Mouse (Mus musculus): ENCODE measurements around the gene Kif1bp. TPM values are rescaled to one million over a fixed set of nuclear protein-coding genes. Genes with fewer than 3 reads are reported as not detected.
A peak's percentile ranks its signal among the peaks of the same experiment; 100 is the strongest.
"Not testable (repeated sequence)": the region's sequence is repeated elsewhere in the genome, so short reads cannot be mapped to it uniquely, and the experiment has no call there.

Kif1bp gene
- polyA plus RNA-seq, 1 experiment from 2014 or later = 77.9 TPM

GRCm38 (mm10) chr10:62505224-62505983 lies 72.9 kb downstream of the Kif1bp start:
- Histone ChIP-seq H3K4me2 (no peak overlapping the region), H3K9ac (no peak overlapping the region), H3K9me3 (no peaks in the 10 kb centered on the region), H3K4me3 (no peak overlapping the region), H3K4me1 (replicated peaks) (peaks cover 6% of the 10 kb centered on the region), H3K27me3 (0 out of 2 replicates have a peak, but pooled peaks cover 8% of the 10 kb centered on the region), H3K36me3 (no peaks in the 10 kb centered on the region), H3K27ac (replicated peaks) (no peak overlapping the region)
- no peak for ATAC-seq (ENCODE audit: low FRiP score, low read depth)
- WGBS = 77% methylated on average over 9 of the region's 9 CpGs

- no peak overlapping the region for H3K27ac ChIP-seq (replicated peaks)
- H3K4me3 ChIP-seq = no peak overlapping the region
- peaks cover 9% of the 10 kb centered on the region for H3K4me1 ChIP-seq (replicated peaks)
- H3K27me3 ChIP-seq = 0 out of 2 replicates have a peak, but pooled peaks cover 7% of the 10 kb centered on the region
- WGBS = 77% methylated on average over 12 of the region's 12 CpGs
- no peaks in the 10 kb centered on the region for H3K36me3 ChIP-seq
- no peak overlapping the region for H3K9ac ChIP-seq
- H3K9me3 ChIP-seq = no peaks in the 10 kb centered on the region
- no peak for ATAC-seq (ENCODE audit: low FRiP score, low read depth)
- no peak overlapping the region for H3K4me2 ChIP-seq
Measured at GRCm38 (mm10) chr10:62503836-62504628, 74.2 kb downstream of the Kif1bp start.

- Histone ChIP-seq H3K4me3 (no peak overlapping the region), H3K9ac (no peak overlapping the region), H3K4me1 (replicated peaks) (peaks cover 4% of the 10 kb centered on the region), H3K27me3 (0 out of 2 replicates have a peak, but pooled peaks cover 3% of the 10 kb centered on the region), H3K4me2 (no peak overlapping the region), H3K27ac (replicated peaks) (no peak overlapping the region), H3K9me3 (no peaks in the 10 kb centered on the region), H3K36me3 (no peaks in the 10 kb centered on the region)
- WGBS = 90% methylated on average over 4 of the region's 4 CpGs
- no peak for ATAC-seq (ENCODE audit: low FRiP score, low read depth)
Measured at GRCm38 (mm10) chr10:62503353-62503752, 74.9 kb downstream of the Kif1bp start.

DNA sequence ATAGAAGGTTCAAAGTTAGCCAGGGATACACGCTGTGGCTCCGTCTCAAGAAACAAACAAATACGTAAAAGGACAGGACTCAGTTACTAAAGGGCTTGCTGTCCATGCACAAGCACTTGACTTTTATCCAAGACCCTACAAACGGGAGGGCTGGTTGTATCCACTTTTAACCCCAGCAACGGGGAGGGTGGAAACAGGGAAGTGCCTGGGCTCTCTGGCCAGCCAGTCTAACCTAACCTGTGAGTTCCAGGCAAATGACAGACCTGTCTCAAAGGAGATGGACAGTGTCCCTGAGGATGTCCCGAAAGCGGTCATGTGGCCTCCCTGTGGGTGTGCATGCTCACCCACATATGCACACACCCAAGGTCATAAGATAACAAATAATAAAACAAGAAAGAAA lies 76.3 kb downstream of the Kif1bp start:
- WGBS = 84% methylated on average over 7 of the region's 7 CpGs
- Histone ChIP-seq H3K27ac (replicated peaks) (no peak overlapping the region), H3K36me3 (no peaks in the 10 kb centered on the region), H3K4me1 (replicated peaks) (0 out of 2 replicates have a peak, but pooled peaks cover 2% of the 10 kb centered on the region), H3K27me3 (no peaks in the 10 kb centered on the region), H3K9ac (no peak overlapping the region), H3K4me2 (no peak overlapping the region), H3K9me3 (no peaks in the 10 kb centered on the region), H3K4me3 (no peak overlapping the region)
- ATAC-seq (ENCODE audit: low FRiP score, low read depth) = no peak

DNA sequence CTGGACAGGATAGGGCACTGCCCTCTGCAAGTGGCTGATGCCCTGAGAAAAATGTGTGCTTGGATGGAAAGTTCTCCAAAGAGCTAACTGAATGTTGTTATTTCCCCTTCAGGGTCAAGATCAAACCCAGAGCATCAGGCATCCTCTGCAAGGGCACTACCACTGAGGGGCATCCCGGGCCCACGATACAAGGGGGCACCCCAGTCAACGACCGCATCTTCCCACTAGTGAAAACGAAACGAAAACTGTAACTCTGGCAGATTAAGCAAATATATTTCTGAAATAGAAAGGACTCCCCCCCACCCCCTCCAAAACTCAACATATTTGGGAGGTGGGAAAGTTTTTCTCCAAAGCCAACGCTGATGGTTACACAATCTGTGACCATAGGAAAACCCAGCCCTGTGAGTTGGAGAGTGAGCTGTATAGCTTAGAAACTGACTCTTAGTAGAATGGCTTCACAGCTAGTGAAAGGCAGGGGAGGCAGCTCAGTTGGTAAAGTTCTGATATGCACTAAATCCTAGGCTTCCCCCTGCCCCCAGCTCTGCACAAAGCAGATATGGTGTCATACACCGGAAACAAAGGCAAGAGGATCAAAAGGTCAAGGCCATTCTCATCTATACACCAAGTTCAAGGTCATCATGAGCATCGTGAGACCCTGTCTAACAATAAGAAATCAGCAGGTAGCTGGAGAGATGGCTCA lies 77.2 kb downstream of the Kif1bp start:
- Histone ChIP-seq H3K36me3 (no peaks in the 10 kb centered on the region), H3K9ac (no peak overlapping the region), H3K4me3 (no peak overlapping the region), H3K9me3 (no peaks in the 10 kb centered on the region), H3K4me2 (no peak overlapping the region), H3K27me3 (no peaks in the 10 kb centered on the region), H3K4me1 (replicated peaks) (0 out of 2 replicates have a peak, but pooled peaks cover 2% of the 10 kb centered on the region), H3K27ac (replicated peaks) (no peak overlapping the region)
- 86% methylated on average over 9 of the region's 9 CpGs for WGBS
- ATAC-seq (ENCODE audit: low FRiP score, low read depth) = no peak

- H3K4me3 ChIP-seq = peak overlapping the region; percentile 19; the same call in 1 of the 2 replicates
- H3K36me3 ChIP-seq = no peaks in the 10 kb centered on the region
- no peak overlapping the region for H3K9ac ChIP-seq
- peak; percentile 69 for ATAC-seq (ENCODE audit: low FRiP score, low read depth)
- 0 out of 2 replicates have a peak, but pooled peaks cover 2% of the 10 kb centered on the region for H3K4me1 ChIP-seq (replicated peaks)
- no peaks in the 10 kb centered on the region for H3K9me3 ChIP-seq
- no peaks in the 10 kb centered on the region for H3K27me3 ChIP-seq
- peak overlapping the region; percentile 47 for H3K4me2 ChIP-seq
- WGBS = 25% methylated on average over 15 of the region's 15 CpGs
- H3K27ac ChIP-seq (replicated peaks) = no peak overlapping the region
Measured at GRCm38 (mm10) chr10:62500088-62500915, 78.0 kb downstream of the Kif1bp start.

DNA sequence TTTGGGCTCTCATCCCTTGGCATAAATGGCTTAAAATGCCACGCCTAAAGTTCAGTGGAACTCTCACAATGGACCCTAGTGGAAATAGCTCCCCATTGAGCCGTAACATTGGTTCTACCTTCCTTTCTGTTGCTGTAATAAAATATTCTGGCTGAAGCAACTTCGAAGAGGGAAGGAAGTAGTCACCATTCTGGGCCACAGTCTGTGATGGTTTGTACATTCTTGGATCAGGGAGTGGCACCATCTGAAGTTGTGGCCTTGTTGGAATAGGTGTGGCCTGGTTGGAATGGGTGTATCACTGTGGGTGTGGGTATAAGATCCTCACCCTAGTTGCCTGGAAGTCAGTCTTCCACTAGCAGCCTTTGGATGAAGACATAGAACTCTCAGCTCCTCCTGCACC lies 86.6 kb downstream of the Kif1bp start:
- ATAC-seq (ENCODE audit: low FRiP score, low read depth); H3K4me2 ChIP-seq; H3K27ac ChIP-seq (replicated peaks); H3K4me1 ChIP-seq (replicated peaks); H3K27me3 ChIP-seq; H3K9ac ChIP-seq; H3K9me3 ChIP-seq; H3K4me3 ChIP-seq; H3K36me3 ChIP-seq: not testable (repeated sequence)
- WGBS = 85% methylated on average over 3 of the region's 3 CpGs

Other genes starting within 250 kb of the Kif1bp start
- gene Hk1, start 198.5 kb downstream of the Kif1bp start, polyA plus RNA-seq (2015; fragmentation: Nextera tagmentation; extraction: Ambion mirVana) = 128 and 140 TPM in 2 replicates
- 0.59 and 0.97 TPM in 2 replicates for gene Hkdc1, start 156.0 kb downstream of the Kif1bp start, polyA plus RNA-seq (2015; fragmentation: Nextera tagmentation; extraction: Ambion mirVana)
- 0.91 and 0.98 TPM in 2 replicates for gene 4930507D05Rik, start 129.0 kb downstream of the Kif1bp start, polyA plus RNA-seq (2015; fragmentation: Nextera tagmentation; extraction: Ambion mirVana)
- gene Supv3l1, start 128.7 kb downstream of the Kif1bp start, polyA plus RNA-seq (2015; fragmentation: Nextera tagmentation; extraction: Ambion mirVana) = 21.3 and 21.5 TPM in 2 replicates
- gene Vps26a, start 91.7 kb downstream of the Kif1bp start, polyA plus RNA-seq (2015; fragmentation: Nextera tagmentation; extraction: Ambion mirVana) = 53.9 and 57.2 TPM in 2 replicates
- 10.1 and 11.5 TPM in 2 replicates for gene Srgn, start 51.0 kb downstream of the Kif1bp start, polyA plus RNA-seq (2015; fragmentation: Nextera tagmentation; extraction: Ambion mirVana)
- 12.4 and 12.9 TPM in 2 replicates for gene Ddx21, start 23.8 kb upstream of the Kif1bp start, polyA plus RNA-seq (2015; fragmentation: Nextera tagmentation; extraction: Ambion mirVana)
- gene Ddx50, start 72.8 kb upstream of the Kif1bp start, polyA plus RNA-seq (2015; fragmentation: Nextera tagmentation; extraction: Ambion mirVana) = 82.8 and 83.0 TPM in 2 replicates
- 3.6 and 3.8 TPM in 2 replicates for gene Stox1, start 147.7 kb upstream of the Kif1bp start, polyA plus RNA-seq (2015; fragmentation: Nextera tagmentation; extraction: Ambion mirVana)
- 91.2 and 92.2 TPM in 2 replicates for gene Ccar1, start 213.8 kb upstream of the Kif1bp start, polyA plus RNA-seq (2015; fragmentation: Nextera tagmentation; extraction: Ambion mirVana)

Measured in hindbrain, embryonic 15.5 days (tissue).